Mouse (Mus musculus) cerebellum, adult 18-20 months (tissue): ENCODE results near the gene Lman1l.

Experiments used
- DNase-seq, 2 experiments: peaks; one replicate each; pipeline ENCODE4 v3.0.0; 2021

The Lman1l gene

GRCm38 (mm10) chr9:57577144-57577849, 43.3 kb downstream of the Lman1l start:
- no peak for DNase-seq

GRCm38 (mm10) chr9:57575577-57575976, 45.0 kb downstream of the Lman1l start:
- no peak for DNase-seq

GRCm38 (mm10) chr9:57574397-57574796, 46.2 kb downstream of the Lman1l start:
- no peak for DNase-seq

- no peak for DNase-seq
Measured at GRCm38 (mm10) chr9:57568500-57568899, 52.1 kb downstream of the Lman1l start.

- no peak for DNase-seq
Measured at GRCm38 (mm10) chr9:57566846-57567245, 53.7 kb downstream of the Lman1l start.

GRCm38 (mm10) chr9:57565741-57566221, 54.8 kb downstream of the Lman1l start:
- DNase-seq = no peak

- DNase-seq = no peak
Measured at GRCm38 (mm10) chr9:57564609-57565008, 56.0 kb downstream of the Lman1l start.

GRCm38 (mm10) chr9:57562896-57563372, 57.6 kb downstream of the Lman1l start:
- no peak for DNase-seq

- no peak for DNase-seq
Measured at GRCm38 (mm10) chr9:57561711-57562099, 58.9 kb downstream of the Lman1l start.

GRCm38 (mm10) chr9:57560861-57561710, 59.5 kb downstream of the Lman1l start, which contains the start of gene Scamp2:
TSS of gene Scamp2 (plus strand) at chr9:57560943.
- DNase-seq = peak; percentile 95 to 97

GRCm38 (mm10) chr9:57560263-57560662, 60.3 kb downstream of the Lman1l start:
- no peak for DNase-seq

- no peak for DNase-seq
Measured at GRCm38 (mm10) chr9:57559568-57559967, 61.0 kb downstream of the Lman1l start.

GRCm38 (mm10) chr9:57558625-57559024, 61.9 kb downstream of the Lman1l start:
- no peak for DNase-seq

- DNase-seq = no peak
Measured at GRCm38 (mm10) chr9:57557215-57557614, 63.4 kb downstream of the Lman1l start.
